Mouse (Mus musculus) myocyte (in vitro differentiated cells): ENCODE results near the gene Cops4. TPM values are rescaled to one million over a fixed set of nuclear protein-coding genes. Genes with fewer than 3 reads are reported as not detected.
A peak's percentile ranks its signal among the peaks of the same experiment; 100 is the strongest.

ENCODE experiments used
- H3K27me3 ChIP-seq: one replicate; pipeline ENCODE4 v1.6.1; 2011; ENCODE audit not compliant: control insufficient read depth, insufficient read depth, insufficient read length
- H3K36me3 ChIP-seq: one replicate; pipeline ENCODE4 v1.6.1; 2011; ENCODE audit not compliant: control insufficient read depth, insufficient read depth
- H3K4me2 ChIP-seq: one replicate; pipeline ENCODE4 v1.6.1; 2011; ENCODE audit warnings: low read depth, control low read depth
- H3K4me3 ChIP-seq: one replicate; pipeline ENCODE4 v1.5.1; 2011; ENCODE audit warnings: mild to moderate bottlenecking, control low read depth, moderate library complexity
- H3K79me2 ChIP-seq: one replicate; pipeline ENCODE4 v1.6.1; 2011; ENCODE audit not compliant: control insufficient read depth, insufficient read depth
- H3ac ChIP-seq: one replicate; pipeline ENCODE4 v1.6.1; 2011; ENCODE audit not compliant: control insufficient read depth, insufficient read length
- CEBPB ChIP-seq: IDR thresholded peaks from 2 replicates; pipeline ENCODE4 v1.6.1; 2011; ENCODE audit warnings: mild to moderate bottlenecking, moderate library complexity; ENCODE audit not compliant: poor library complexity, insufficient read depth, severe bottlenecking
- E2F4 ChIP-seq: IDR thresholded peaks from one replicate; pipeline ENCODE4 v1.6.1; 2011; ENCODE audit warnings: mild to moderate bottlenecking, control low read depth, moderate library complexity; ENCODE audit not compliant: insufficient read depth
- MAX ChIP-seq: IDR thresholded peaks from one replicate; pipeline ENCODE4 v1.6.1; 2011; ENCODE audit warnings: low read depth, mild to moderate bottlenecking, control low read depth
- MYOD1 ChIP-seq, 3 experiments: IDR thresholded peaks; one replicate each; pipeline ENCODE4 v1.6.1; 2011; ENCODE audit warnings: control low read depth in 2 of 3, low read depth in 2 of 3, mild to moderate bottlenecking in 2 of 3, moderate library complexity in 1 of 3; ENCODE audit not compliant: insufficient read length in 2 of 3, control insufficient read depth in 1 of 3
- MYOG ChIP-seq, 3 experiments: IDR thresholded peaks; one replicate each; pipeline ENCODE4 v1.6.1; 2011; ENCODE audit warnings: control low read depth in 2 of 3, low read depth in 2 of 3, mild to moderate bottlenecking in 2 of 3; ENCODE audit not compliant: insufficient read length in 2 of 3, control insufficient read depth in 1 of 3, insufficient read depth in 1 of 3
- POLR2A ChIP-seq: IDR thresholded peaks from one replicate; pipeline ENCODE4 v1.6.1; 2011; ENCODE audit warnings: low read depth, mild to moderate bottlenecking, control low read depth, moderate library complexity; ENCODE audit not compliant: insufficient read length
- POLR2AphosphoS2 ChIP-seq: IDR thresholded peaks from one replicate; pipeline ENCODE4 v1.6.1; 2011; ENCODE audit warnings: low read depth, control low read depth; ENCODE audit not compliant: insufficient read length
- REST ChIP-seq: IDR thresholded peaks from one replicate; pipeline ENCODE4 v1.6.1; 2011; ENCODE audit warnings: mild to moderate bottlenecking, control low read depth, moderate library complexity; ENCODE audit not compliant: insufficient read depth, insufficient read length
- SRF ChIP-seq: IDR thresholded peaks from one replicate; pipeline ENCODE4 v1.6.1; 2011; ENCODE audit warnings: low read depth; ENCODE audit not compliant: control insufficient read depth, insufficient read length
- TCF12 ChIP-seq: IDR thresholded peaks from one replicate; pipeline ENCODE4 v1.6.1; 2011; ENCODE audit warnings: mild to moderate bottlenecking, control low read depth; ENCODE audit not compliant: poor library complexity, insufficient read depth, severe bottlenecking
- TCF3 ChIP-seq: IDR thresholded peaks from one replicate; pipeline ENCODE4 v1.6.1; 2011; ENCODE audit warnings: low read depth, control low read depth; ENCODE audit not compliant: insufficient read length
- USF1 ChIP-seq: IDR thresholded peaks from one replicate; pipeline ENCODE4 v1.6.1; 2011; ENCODE audit warnings: low read depth, mild to moderate bottlenecking, control low read depth, moderate library complexity
- polyA plus RNA-seq: library from polyadenylated mRNA; unstranded; fragments of >200 nt; fragmentation: generic; extraction: Trizol; gene quantifications from one replicate; pipeline ENCODE4 v1.2.1, GENCODE M21; 2012; ENCODE audit warnings: missing spikeins

The Cops4 gene
- polyA plus RNA-seq, 1 experiment = 104 TPM

DNA sequence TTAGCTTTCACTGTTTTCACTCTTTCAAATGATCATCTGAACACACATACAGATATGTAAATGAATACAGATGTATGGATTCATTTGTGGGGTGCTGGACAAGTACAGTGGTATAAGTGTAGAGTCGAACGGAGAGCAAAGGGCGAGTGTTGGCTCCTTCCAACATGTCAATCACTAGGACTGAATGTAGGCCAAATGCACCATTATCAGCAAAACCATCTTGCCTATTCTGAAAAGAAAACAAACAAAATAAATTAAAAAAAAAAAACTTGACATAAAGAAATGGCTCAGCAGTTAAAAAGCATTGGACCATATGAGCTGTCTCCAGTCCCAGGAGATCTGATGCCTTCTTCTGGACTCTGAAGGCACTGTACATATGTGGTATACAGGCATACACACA lies 29.9 kb upstream of the Cops4 start:
- H3K79me2 ChIP-seq = peaks cover 66% of the 10 kb centered on the region
- TF ChIP-seq USF1 = no peak
- TF ChIP-seq MYOG (IDR thresholded peaks at IDR 0.05; ENCODE audit: control insufficient read depth in 1 of 3, insufficient read depth in 1 of 3, insufficient read length in 2 of 3, low read depth in 2 of 3) = no peak
- no peak for TF ChIP-seq E2F4
- TF ChIP-seq REST = no peak
- H3K4me2 ChIP-seq = no peak overlapping the region
- no peak overlapping the region for H3K4me3 ChIP-seq
- H3ac ChIP-seq = no peak overlapping the region
- H3K27me3 ChIP-seq = no peaks in the 10 kb centered on the region
- peaks cover 4% of the 10 kb centered on the region for H3K36me3 ChIP-seq

GRCm38 (mm10) chr5:100489340-100489739 lies 28.8 kb upstream of the Cops4 start:
- Histone ChIP-seq H3K4me2 (no peak overlapping the region), H3K4me3 (no peak overlapping the region), H3ac (no peak overlapping the region), H3K36me3 (peaks cover 4% of the 10 kb centered on the region), H3K79me2 (peaks cover 75% of the 10 kb centered on the region), H3K27me3 (no peaks in the 10 kb centered on the region)
- TF ChIP-seq CEBPB (no peak), POLR2AphosphoS2 (no peak), SRF (no peak), MAX (no peak), TCF12 (no peak), MYOD1 (IDR thresholded peaks at IDR 0.05; ENCODE audit: control insufficient read depth in 1 of 3, insufficient read length in 2 of 3, low read depth in 2 of 3) (no peak), TCF3 (no peak), E2F4 (no peak), REST (no peak), MYOG (IDR thresholded peaks at IDR 0.05; ENCODE audit: control insufficient read depth in 1 of 3, insufficient read depth in 1 of 3, insufficient read length in 2 of 3, low read depth in 2 of 3) (no peak), USF1 (no peak), POLR2A (no peak)

- Histone ChIP-seq H3K4me3 (no peak overlapping the region), H3K79me2 (peaks cover 89% of the 10 kb centered on the region), H3K4me2 (no peak overlapping the region), H3ac (no peak overlapping the region), H3K27me3 (no peaks in the 10 kb centered on the region), H3K36me3 (no peaks in the 10 kb centered on the region)
- TF ChIP-seq TCF12 (no peak), MAX (no peak), REST (no peak), TCF3 (no peak), E2F4 (no peak), CEBPB (no peak), POLR2A (no peak), MYOG (IDR thresholded peaks at IDR 0.05; ENCODE audit: control insufficient read depth in 1 of 3, insufficient read depth in 1 of 3, insufficient read length in 2 of 3, low read depth in 2 of 3) (no peak), POLR2AphosphoS2 (no peak), SRF (no peak), USF1 (no peak), MYOD1 (IDR thresholded peaks at IDR 0.05; ENCODE audit: control insufficient read depth in 1 of 3, insufficient read length in 2 of 3, low read depth in 2 of 3) (no peak)
These were observed 26.4 kb upstream of the Cops4 start for GRCm38 (mm10) chr5:100491704-100492103.

GRCm38 (mm10) chr5:100498436-100499180 lies 19.5 kb upstream of the Cops4 start:
- Histone ChIP-seq H3K36me3 (no peaks in the 10 kb centered on the region), H3K4me2 (peak overlapping the region; percentile 71), H3K27me3 (no peaks in the 10 kb centered on the region), H3K79me2 (peaks cover 54% of the 10 kb centered on the region), H3K4me3 (peak overlapping the region; percentile 58), H3ac (peak overlapping the region; percentile 35)
- TF ChIP-seq MAX = no peak
- no peak for TF ChIP-seq REST
- no peak for TF ChIP-seq MYOD1 (IDR thresholded peaks at IDR 0.05; ENCODE audit: control insufficient read depth in 1 of 3, insufficient read length in 2 of 3, low read depth in 2 of 3)
- TF ChIP-seq POLR2A = peak; percentile 32
- no peak for TF ChIP-seq TCF3
- no peak for TF ChIP-seq SRF
- TF ChIP-seq TCF12 = no peak
- TF ChIP-seq POLR2AphosphoS2 = no peak
- peak; percentile 67 for TF ChIP-seq E2F4

GRCm38 (mm10) chr5:100499243-100499642 lies 18.9 kb upstream of the Cops4 start:
- H3K36me3 ChIP-seq = no peaks in the 10 kb centered on the region

More at GRCm38 (mm10) chr5:100499243-100499642, 18.9 kb upstream of the Cops4 start:
- Histone ChIP-seq H3ac (peak overlapping the region; percentile 24), H3K4me2 (peak overlapping the region; percentile 71), H3K79me2 (peaks cover 51% of the 10 kb centered on the region), H3K4me3 (peak overlapping the region; percentile 58), H3K27me3 (no peaks in the 10 kb centered on the region)
- no peak for TF ChIP-seq MYOD1 (IDR thresholded peaks at IDR 0.05; ENCODE audit: control insufficient read depth in 1 of 3, insufficient read length in 2 of 3, low read depth in 2 of 3)
- TF ChIP-seq CEBPB = no peak
- TF ChIP-seq USF1 = no peak
- TF ChIP-seq POLR2AphosphoS2 = no peak
- TF ChIP-seq MYOG (IDR thresholded peaks at IDR 0.05; ENCODE audit: control insufficient read depth in 1 of 3, insufficient read depth in 1 of 3, insufficient read length in 2 of 3, low read depth in 2 of 3) = no peak
- TF ChIP-seq E2F4 = no peak
- TF ChIP-seq SRF = no peak
- TF ChIP-seq TCF12 = no peak
- no peak for TF ChIP-seq TCF3
- no peak for TF ChIP-seq MAX
- TF ChIP-seq REST = no peak
- no peak for TF ChIP-seq POLR2A
